Mouse (Mus musculus) adrenal gland, postnatal 10 days (tissue): ENCODE results near the gene Cdc42se2. TPM values are rescaled to one million over a fixed set of nuclear protein-coding genes. Genes with fewer than 3 reads are reported as not detected.
A peak's percentile ranks its signal among the peaks of the same experiment; 100 is the strongest.

Experiments
- DNase-seq: peaks from one replicate; pipeline ENCODE4 v3.0.0; 2021; ENCODE audit warnings: mixed read lengths
- total RNA-seq, 2 experiments: library from RNA; stranded (reverse); gene quantifications; 2 replicates each; pipeline ENCODE4 v1.2.3; 2021

The Cdc42se2 gene
- total RNA-seq, 2 experiments from 2014 or later: 24.4 to 27.7 TPM

- no peak for DNase-seq
These were observed 33.0 kb downstream of the Cdc42se2 start for GRCm38 (mm10) chr11:54754301-54755147.

GRCm38 (mm10) chr11:54751502-54751901 is 36.0 kb downstream of the Cdc42se2 start:
- DNase-seq: no peak

GRCm38 (mm10) chr11:54748891-54749290 is 38.6 kb downstream of the Cdc42se2 start:
- DNase-seq: no peak

- no peak for DNase-seq
These were observed 43.2 kb downstream of the Cdc42se2 start for GRCm38 (mm10) chr11:54744231-54744630.

- no peak for DNase-seq
These were observed 46.1 kb downstream of the Cdc42se2 start for GRCm38 (mm10) chr11:54741330-54741729.

- DNase-seq: no peak
These were observed 48.3 kb downstream of the Cdc42se2 start for GRCm38 (mm10) chr11:54739012-54739750.

GRCm38 (mm10) chr11:54736903-54737302 is 50.6 kb downstream of the Cdc42se2 start:
- DNase-seq: no peak

GRCm38 (mm10) chr11:54735114-54735513 is 52.4 kb downstream of the Cdc42se2 start:
- DNase-seq: no peak

GRCm38 (mm10) chr11:54733546-54733945 is 53.9 kb downstream of the Cdc42se2 start:
- DNase-seq: no peak

- no peak for DNase-seq
These were observed 56.1 kb downstream of the Cdc42se2 start for GRCm38 (mm10) chr11:54731367-54731766.

GRCm38 (mm10) chr11:54730931-54731330 is 56.5 kb downstream of the Cdc42se2 start:
- no peak for DNase-seq

- DNase-seq: no peak
These were observed 58.2 kb downstream of the Cdc42se2 start for GRCm38 (mm10) chr11:54729311-54729710.

- DNase-seq: no peak
These were observed 59.1 kb downstream of the Cdc42se2 start for GRCm38 (mm10) chr11:54728371-54728770.

- no peak for DNase-seq
These were observed 60.1 kb downstream of the Cdc42se2 start for GRCm38 (mm10) chr11:54727327-54727901.

GRCm38 (mm10) chr11:54726571-54727062 is 60.9 kb downstream of the Cdc42se2 start:
- no peak for DNase-seq

GRCm38 (mm10) chr11:54724353-54725034 is 63.0 kb downstream of the Cdc42se2 start:
- DNase-seq: peak; percentile 53

GRCm38 (mm10) chr11:54722057-54722456 is 65.4 kb downstream of the Cdc42se2 start:
- DNase-seq: no peak

GRCm38 (mm10) chr11:54718601-54719000 is 68.9 kb downstream of the Cdc42se2 start:
- DNase-seq: peak; percentile 28

GRCm38 (mm10) chr11:54717893-54718292 is 69.6 kb downstream of the Cdc42se2 start:
- DNase-seq: no peak

GRCm38 (mm10) chr11:54712849-54713248 is 74.6 kb downstream of the Cdc42se2 start:
- DNase-seq: no peak

GRCm38 (mm10) chr11:54710512-54711293 is 76.8 kb downstream of the Cdc42se2 start:
- no peak for DNase-seq
